8 mouse cellular contexts compared by ENCODE assay signal in genomic region chr8:83594167-83595049, GRCm38 (mm10). TPM values are rescaled to one million over a fixed set of nuclear protein-coding genes. Genes with fewer than 3 reads are reported as not detected.
DNase-seq lines count a peak whose midpoint lies in the region; ATAC-seq and TF ChIP-seq lines count a peak whose summit lies in the region.

No protein-coding gene starts in this region.

- no peaks in the 10 kb centered on the region for H3K9me3 ChIP-seq in MEL (replicated peaks; ENCODE audit: insufficient read depth, low read length)
- H3K9me3 ChIP-seq in forebrain, postnatal 0 days (ENCODE audit: low read length) = no peaks in the 10 kb centered on the region
- H3K9me3 ChIP-seq in lung, embryonic 16.5 days (ENCODE audit: control insufficient read depth, low read length) = no peaks in the 10 kb centered on the region

- peak overlapping the region; percentile 91 to 93 for H3K4me3 ChIP-seq in MEL (ENCODE audit: control insufficient read depth in 1 of 2, insufficient read depth in 1 of 2, low read depth in 2 of 2, low read length in 2 of 2)
- peak overlapping the region; percentile 91 for H3K4me3 ChIP-seq in cerebellum, adult 2 months (replicated peaks; ENCODE audit: insufficient read depth, low read depth, low read length)
- H3K4me3 ChIP-seq in forebrain, postnatal 0 days (ENCODE audit: low read depth, low read length) = peak overlapping the region; percentile 63
- peak overlapping the region; percentile 85 for H3K4me3 ChIP-seq in lung, embryonic 16.5 days (ENCODE audit: low read length)

- peaks cover 6 to 7% of the 10 kb centered on the region in 2 experiments; a peak in 3 of 4 replicates for H3K4me1 ChIP-seq in MEL (ENCODE audit: control insufficient read depth in 1 of 2, insufficient read depth in 2 of 2, low read length in 2 of 2)
- peaks cover 9% of the 10 kb centered on the region for H3K4me1 ChIP-seq in cerebellum, adult 2 months (ENCODE audit: control insufficient read depth, insufficient read depth, low read length)
- H3K4me1 ChIP-seq in forebrain, postnatal 0 days (ENCODE audit: insufficient read depth) = peaks cover 14% of the 10 kb centered on the region
- H3K4me1 ChIP-seq in lung, embryonic 16.5 days (replicated peaks; ENCODE audit: control insufficient read depth, insufficient read depth, low read length) = peaks cover 11% of the 10 kb centered on the region

- no peak for TF ChIP-seq RAD21 in MEL (IDR thresholded peaks at IDR 0.05; ENCODE audit: low read depth, low read length)

- H3K27me3 ChIP-seq in MEL (ENCODE audit: control insufficient read depth in 1 of 2, insufficient read depth in 2 of 2, low read length in 2 of 2) = no peaks in the 10 kb centered on the region
- H3K27me3 ChIP-seq in cerebellum, adult 2 months (ENCODE audit: control insufficient read depth, insufficient read depth, low read length) = no peaks in the 10 kb centered on the region
- no peaks in the 10 kb centered on the region for H3K27me3 ChIP-seq in forebrain, postnatal 0 days (ENCODE audit: insufficient read depth, low read length)
- no peaks in the 10 kb centered on the region for H3K27me3 ChIP-seq in lung, embryonic 16.5 days (ENCODE audit: control insufficient read depth, insufficient read depth, low read depth, low read length)

- TF ChIP-seq CTCF in MEL (IDR thresholded peaks at IDR 0.05 in 2 of 3, conservative IDR thresholded peaks at IDR 0.05 in 1 of 3; ENCODE audit: control insufficient read depth in 1 of 3, insufficient read depth in 1 of 3, low read depth in 2 of 3, low read length in 3 of 3, poor library complexity in 1 of 3, severe bottlenecking in 1 of 3) = no peak
- no peak for TF ChIP-seq CTCF in cerebellum, adult 2 months (IDR thresholded peaks at IDR 0.05; ENCODE audit: borderline replicate concordance, insufficient read depth, low read depth, low read length)
- TF ChIP-seq CTCF in forebrain, postnatal 0 days (IDR thresholded peaks at IDR 0.05; ENCODE audit: low read depth) = no peak; the same call in 1 of the 2 replicates

- ATAC-seq in forebrain, postnatal 0 days = peak; percentile 98
- peak; percentile 96 for ATAC-seq in hematopoietic stem cell, adult 5-6 weeks (replicated peaks in 1 of 2; ENCODE audit: insufficient read depth in 1 of 2, low FRiP score in 2 of 2, low TSS enrichment in 1 of 2, low read depth in 1 of 2, poor library complexity in 2 of 2, severe bottlenecking in 2 of 2)
- peak; percentile 100 for ATAC-seq in lung, embryonic 16.5 days (ENCODE audit: low read depth)

- H3K9ac ChIP-seq in MEL (ENCODE audit: control insufficient read depth, low read depth, low read length, poor library complexity, severe bottlenecking) = peak overlapping the region; percentile 93
- peak overlapping the region; percentile 71 for H3K9ac ChIP-seq in forebrain, postnatal 0 days
- peak overlapping the region; percentile 91 for H3K9ac ChIP-seq in lung, embryonic 16.5 days (ENCODE audit: low read length)

- H3K79me2 ChIP-seq in MEL (ENCODE audit: control insufficient read depth, insufficient read depth, low read length, poor library complexity) = peaks cover 30% of the 10 kb centered on the region

- TF ChIP-seq POLR2A in MEL (IDR thresholded peaks at IDR 0.05; ENCODE audit: control insufficient read depth in 1 of 2, insufficient read depth in 1 of 2, low read depth in 1 of 2, low read length in 2 of 2, poor library complexity in 1 of 2) = peak; percentile 66 to 90
- peak; percentile 93 for TF ChIP-seq POLR2A in cerebellum, adult 2 months (IDR thresholded peaks at IDR 0.05; ENCODE audit: borderline replicate concordance, insufficient read depth, low read length)

- peak overlapping the region; percentile 68 for H3K4me2 ChIP-seq in forebrain, postnatal 0 days (ENCODE audit: low read depth)
- peak overlapping the region; percentile 89 for H3K4me2 ChIP-seq in lung, embryonic 16.5 days (ENCODE audit: low read depth, low read length)

- H3K27ac ChIP-seq in MEL (ENCODE audit: control insufficient read depth, low read depth, low read length) = peak overlapping the region; percentile 96
- H3K27ac ChIP-seq in cerebellum, adult 2 months (ENCODE audit: insufficient read depth, low read length) = peak overlapping the region; percentile 91
- peak overlapping the region; percentile 92 for H3K27ac ChIP-seq in forebrain, postnatal 0 days (ENCODE audit: low read depth, low read length)
- peak overlapping the region; percentile 86 for H3K27ac ChIP-seq in lung, embryonic 16.5 days (ENCODE audit: low read length)

- H3K36me3 ChIP-seq in MEL (ENCODE audit: control insufficient read depth in 1 of 2, insufficient read depth in 2 of 2, low read length in 2 of 2) = peaks cover 0 to 5% of the 10 kb centered on the region in 2 experiments; a peak in 1 of 4 replicates
- no peaks in the 10 kb centered on the region; the same call in 1 of the 2 replicates for H3K36me3 ChIP-seq in forebrain, postnatal 0 days (ENCODE audit: insufficient read depth)
- no peaks in the 10 kb centered on the region for H3K36me3 ChIP-seq in lung, embryonic 16.5 days (ENCODE audit: control insufficient read depth, insufficient read depth, low read length)

- peak; percentile 98 for DNase-seq in MEL (ENCODE audit: low read depth, low spot score)
- DNase-seq in cerebellum, adult 2 months = peak; percentile 98 to 99
- DNase-seq in forebrain, postnatal 0 days = peak; percentile 99
- DNase-seq in layer of hippocampus, adult 9-10 months (ENCODE audit: low spot score) = peak; percentile 91
- DNase-seq in ovary, postnatal 10 days (ENCODE audit: low spot score) = peak; percentile 88
- peak; percentile 96 to 97 for DNase-seq in thymus, postnatal 10 days (ENCODE audit: low spot score in 2 of 2)

- under 1% methylated on average over 43 of the region's 43 CpGs for WGBS in cerebellum, adult 2 months
- under 1% methylated on average over 43 of the region's 43 CpGs for WGBS in forebrain, postnatal 0 days
- WGBS in lung, embryonic 16.5 days = under 1% methylated on average over 43 of the region's 43 CpGs

- TF ChIP-seq EP300 in MEL (IDR thresholded peaks at IDR 0.05; ENCODE audit: low read depth in 1 of 2, low read length in 2 of 2) = no peak

TF ChIP-seq in MEL, 35 proteins besides CTCF, POLR2A, EP300 and RAD21 (continues in another document):
- no peak for TF ChIP-seq CHD2 (IDR thresholded peaks at IDR 0.05; ENCODE audit: low read length)
- no peak for TF ChIP-seq ZC3H11A (IDR thresholded peaks at IDR 0.05; ENCODE audit: low read depth, low read length)
- no peak for TF ChIP-seq MXI1 (IDR thresholded peaks at IDR 0.05; ENCODE audit: low read depth, low read length)
- TF ChIP-seq MAZ (IDR thresholded peaks at IDR 0.05; ENCODE audit: low read depth, low read length) = peak; percentile 76; the same call in 1 of the 2 replicates
- no peak for TF ChIP-seq MAFK (IDR thresholded peaks at IDR 0.05; ENCODE audit: borderline replicate concordance, low read depth, low read length)

RNA-seq across cellular contexts. Expression of gene Tecr, which starts 13.4 kb away (rescaled TPM):
- total RNA-seq in MEL (2012; rRNA removed) = 74.2 and 78.0 TPM in 2 replicates
- 100 to 1,000 TPM in 1 of 2 experiments, not detected in 1; 229 TPM for polyA plus RNA-seq in MEL (2012; ENCODE audit: insufficient read depth in 1 of 2, insufficient read length in 2 of 2, low read depth in 1 of 2, low replicate concordance in 2 of 2, missing spikeins in 1 of 2)
- polyA plus RNA-seq in cerebellum, adult 2 months (2012; rRNA removed) = 1,238 and 1,304 TPM in 2 replicates
- 762 and 857 TPM in 2 replicates for total RNA-seq in forebrain, postnatal 0 days (2014; rRNA removed)
- polyA plus RNA-seq in forebrain, postnatal 0 days (2015; fragmentation: Nextera tagmentation; extraction: Ambion mirVana) = 1,089 and 1,117 TPM in 2 replicates
- total RNA-seq in hematopoietic stem cell, adult 5-6 weeks (2017) = 310 and 360 TPM in 2 replicates
- 491 and 509 TPM in 2 replicates for polyA plus RNA-seq in lung, embryonic 16.5 days (2015; fragmentation: Nextera tagmentation; extraction: Ambion mirVana)

RNA-seq across cellular contexts. Expression of gene Dnajb1, which starts 13.6 kb away (rescaled TPM):
- 38.2 and 43.2 TPM in 2 replicates for total RNA-seq in MEL (2012; rRNA removed)
- 10 to 100 TPM in 1 of 2 experiments, not detected in 1; 56.6 TPM for polyA plus RNA-seq in MEL (2012; ENCODE audit: insufficient read depth in 1 of 2, insufficient read length in 2 of 2, low read depth in 1 of 2, low replicate concordance in 2 of 2, missing spikeins in 1 of 2)
- polyA plus RNA-seq in cerebellum, adult 2 months (2012; rRNA removed) = 29.9 and 33.0 TPM in 2 replicates
- 41.2 and 46.6 TPM in 2 replicates for total RNA-seq in forebrain, postnatal 0 days (2014; rRNA removed)
- 40.7 and 65.1 TPM in 2 replicates for polyA plus RNA-seq in forebrain, postnatal 0 days (2015; fragmentation: Nextera tagmentation; extraction: Ambion mirVana)
- 68.1 and 73.6 TPM in 2 replicates for total RNA-seq in hematopoietic stem cell, adult 5-6 weeks (2017)
- 65.0 and 65.2 TPM in 2 replicates for polyA plus RNA-seq in lung, embryonic 16.5 days (2015; fragmentation: Nextera tagmentation; extraction: Ambion mirVana)

RNA-seq across cellular contexts. Expression of gene Ndufb7, which starts 27.9 kb away (rescaled TPM):
- 306 and 311 TPM in 2 replicates for total RNA-seq in MEL (2012; rRNA removed)
- 100 to 1,000 TPM in 1 of 2 experiments, not detected in 1; 194 TPM for polyA plus RNA-seq in MEL (2012; ENCODE audit: insufficient read depth in 1 of 2, insufficient read length in 2 of 2, low read depth in 1 of 2, low replicate concordance in 2 of 2, missing spikeins in 1 of 2)
- polyA plus RNA-seq in cerebellum, adult 2 months (2012; rRNA removed) = 394 and 445 TPM in 2 replicates
- total RNA-seq in forebrain, postnatal 0 days (2014; rRNA removed) = 155 and 262 TPM in 2 replicates
- 392 and 492 TPM in 2 replicates for polyA plus RNA-seq in forebrain, postnatal 0 days (2015; fragmentation: Nextera tagmentation; extraction: Ambion mirVana)
- 103 and 142 TPM in 2 replicates for total RNA-seq in hematopoietic stem cell, adult 5-6 weeks (2017)
- 338 and 350 TPM in 2 replicates for polyA plus RNA-seq in lung, embryonic 16.5 days (2015; fragmentation: Nextera tagmentation; extraction: Ambion mirVana)

RNA-seq across cellular contexts. Expression of gene Gipc1, which starts 58.1 kb away (rescaled TPM):
- 34.3 and 38.6 TPM in 2 replicates for total RNA-seq in MEL (2012; rRNA removed)
- 10 to 100 TPM in 1 of 2 experiments, not detected in 1; 70.7 TPM for polyA plus RNA-seq in MEL (2012; ENCODE audit: insufficient read depth in 1 of 2, insufficient read length in 2 of 2, low read depth in 1 of 2, low replicate concordance in 2 of 2, missing spikeins in 1 of 2)
- polyA plus RNA-seq in cerebellum, adult 2 months (2012; rRNA removed) = 51.3 and 51.7 TPM in 2 replicates
- total RNA-seq in forebrain, postnatal 0 days (2014; rRNA removed) = 77.8 and 85.3 TPM in 2 replicates
- polyA plus RNA-seq in forebrain, postnatal 0 days (2015; fragmentation: Nextera tagmentation; extraction: Ambion mirVana) = 119 and 135 TPM in 2 replicates
- total RNA-seq in hematopoietic stem cell, adult 5-6 weeks (2017) = 4.6 and 13.5 TPM in 2 replicates
- polyA plus RNA-seq in lung, embryonic 16.5 days (2015; fragmentation: Nextera tagmentation; extraction: Ambion mirVana) = 178 and 190 TPM in 2 replicates

RNA-seq across cellular contexts. Expression of gene Olfr370, which starts 58.8 kb away (rescaled TPM):
- not detected in 2 replicates for total RNA-seq in MEL (2012; rRNA removed)
- under 1 TPM in 1 of 2 experiments, not detected in 1; 0.26 TPM for polyA plus RNA-seq in MEL (2012; ENCODE audit: insufficient read depth in 1 of 2, insufficient read length in 2 of 2, low read depth in 1 of 2, low replicate concordance in 2 of 2, missing spikeins in 1 of 2)
- not detected in 2 replicates for polyA plus RNA-seq in cerebellum, adult 2 months (2012; rRNA removed)
- total RNA-seq in forebrain, postnatal 0 days (2014; rRNA removed) = not detected in 2 replicates
- 0.04 TPM in 1 of 2 replicates, not detected in the other for polyA plus RNA-seq in forebrain, postnatal 0 days (2015; fragmentation: Nextera tagmentation; extraction: Ambion mirVana)
- not detected in 2 replicates for total RNA-seq in hematopoietic stem cell, adult 5-6 weeks (2017)
- not detected in 2 replicates for polyA plus RNA-seq in lung, embryonic 16.5 days (2015; fragmentation: Nextera tagmentation; extraction: Ambion mirVana)

Comparison
In these comparisons a context has a peak if more than half of its experiments do, and no peak if none do; other contexts are left out.
1. Peak in every context shown above with its lines: DNase-seq, ATAC-seq, H3K4me3 ChIP-seq and H3K27ac ChIP-seq.